In the genomic region with DNA sequence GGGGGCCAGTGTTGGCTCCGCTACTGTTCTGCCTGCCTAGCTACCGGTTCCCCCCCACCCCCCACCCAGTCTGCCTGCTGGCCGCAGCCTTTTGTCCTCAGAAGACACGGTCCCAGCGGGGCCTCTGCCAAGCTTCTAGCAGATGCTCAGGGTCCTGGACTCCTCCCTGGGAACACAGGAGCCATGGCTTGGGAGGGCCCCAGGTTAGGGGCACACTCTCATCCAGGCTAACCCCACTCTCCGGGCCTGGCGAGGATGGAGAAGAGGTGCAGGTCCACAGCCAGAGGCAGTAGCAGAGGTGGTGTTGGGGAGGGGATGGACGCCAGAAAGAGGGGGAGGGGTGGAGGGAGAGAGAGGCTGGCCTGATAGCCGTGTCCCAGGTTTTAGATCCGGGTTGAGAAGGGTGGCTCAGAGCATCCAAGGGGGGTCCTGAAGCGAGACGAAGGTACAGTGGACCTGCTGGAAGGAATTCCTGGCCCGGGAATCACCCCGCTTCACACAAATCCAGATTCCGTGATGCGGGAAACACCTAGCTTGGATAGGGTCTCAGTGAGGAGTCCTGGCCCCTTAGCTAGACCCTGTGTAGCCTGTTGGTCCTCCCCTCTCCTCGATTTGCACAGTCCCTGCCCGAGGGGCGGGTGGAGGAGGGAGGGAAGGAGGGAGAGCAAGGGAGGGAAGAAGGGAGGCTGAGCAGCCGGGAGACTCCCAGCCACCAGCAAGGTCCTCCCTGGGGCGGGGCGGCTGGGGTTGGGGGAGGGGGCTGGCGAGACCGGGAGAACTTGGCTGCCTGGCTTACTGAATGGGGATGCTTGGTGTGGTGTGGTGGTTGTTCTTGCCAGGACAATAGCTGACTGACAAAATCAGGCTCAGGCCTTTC, we compare ENCODE assay signal across 8 mouse cellular contexts. TPM values are rescaled to one million over a fixed set of nuclear protein-coding genes. Genes with fewer than 3 reads are reported as not detected.
A peak's percentile ranks its signal among the peaks of the same experiment; 100 is the strongest.
DNase-seq lines count a peak whose midpoint lies in the region; ATAC-seq and TF ChIP-seq lines count a peak whose summit lies in the region.

A gene (minus strand): TSS at position 308 of the 877 bp plus-strand sequence.

- DNase-seq in adrenal gland, adult 2 months: peak; percentile 39
- DNase-seq in embryo, embryonic 11 days: peak; percentile 79
- DNase-seq in gastrocnemius, postnatal 25 days: peak; percentile 69
- DNase-seq in intestine, embryonic 14.5 days (ENCODE audit: low spot score): peak; percentile 80
- peak; percentile 55 to 59 for DNase-seq in left cerebral cortex, postnatal 14 days (ENCODE audit: low spot score in 2 of 2)
- DNase-seq in midbrain, embryonic 11.5 days (ENCODE audit: low spot score, missing footprints): peak; percentile 95
- DNase-seq in thymus, adult 18-20 months: no peak

- peak; percentile 94 for ATAC-seq in intestine, embryonic 14.5 days (replicated peaks; ENCODE audit: low FRiP score, low TSS enrichment, low read depth)
- peak; percentile 98 for ATAC-seq in midbrain, embryonic 11.5 days (ENCODE audit: low FRiP score)

- no peak for TF ChIP-seq POLR2A in small intestine, adult 2 months (IDR thresholded peaks at IDR 0.05; ENCODE audit: low read depth, low read length)

- 0 out of 2 replicates have a peak, but pooled peaks cover 11% of the 10 kb centered on the region for H3K27me3 ChIP-seq in intestine, embryonic 14.5 days (replicated peaks; ENCODE audit: control insufficient read depth, insufficient read depth, low read length)
- H3K27me3 ChIP-seq in midbrain, embryonic 11.5 days (ENCODE audit: control insufficient read depth, insufficient read depth, low read length): peaks cover 50% of the 10 kb centered on the region
- H3K27me3 ChIP-seq in small intestine, adult 2 months (ENCODE audit: control insufficient read depth, insufficient read depth, low read length): no peaks in the 10 kb centered on the region

- no peaks in the 10 kb centered on the region for H3K9me3 ChIP-seq in intestine, embryonic 14.5 days (ENCODE audit: control insufficient read depth, low read length)
- no peaks in the 10 kb centered on the region for H3K9me3 ChIP-seq in midbrain, embryonic 11.5 days (ENCODE audit: control insufficient read depth, low read length)

- H3K4me3 ChIP-seq in intestine, embryonic 14.5 days (ENCODE audit: low read depth, low read length): peak within 1 kb of the TSS; percentile 48
- H3K4me3 ChIP-seq in midbrain, embryonic 11.5 days (ENCODE audit: low read depth, low read length): peak within 1 kb of the TSS; percentile 58
- peak within 1 kb of the TSS; percentile 53 for H3K4me3 ChIP-seq in small intestine, adult 2 months (ENCODE audit: low read depth, low read length)

- 8% methylated on average over 20 of the region's 24 CpGs for WGBS in intestine, embryonic 14.5 days
- WGBS in midbrain, embryonic 11.5 days: 15% methylated on average over 21 of the region's 24 CpGs
- WGBS in small intestine, adult 2 months: 23% methylated on average over 22 of the region's 24 CpGs

- no peaks in the 10 kb centered on the region for H3K36me3 ChIP-seq in intestine, embryonic 14.5 days (ENCODE audit: control insufficient read depth, insufficient read depth, low read length)
- H3K36me3 ChIP-seq in midbrain, embryonic 11.5 days (ENCODE audit: control insufficient read depth, insufficient read depth, low read length): no peaks in the 10 kb centered on the region
- no peaks in the 10 kb centered on the region for H3K36me3 ChIP-seq in small intestine, adult 2 months (ENCODE audit: control insufficient read depth, insufficient read depth, low read length)

- H3K4me2 ChIP-seq in intestine, embryonic 14.5 days (ENCODE audit: low read length): peak within 1 kb of the TSS; percentile 50
- H3K4me2 ChIP-seq in midbrain, embryonic 11.5 days: peak within 1 kb of the TSS; percentile 53

- intact Hi-C loops in left cerebral cortex, postnatal 14 days (cut with DNase I): no loop called here

- H3K4me1 ChIP-seq in intestine, embryonic 14.5 days (replicated peaks; ENCODE audit: control insufficient read depth, insufficient read depth, low read length): peaks cover 3% of the 10 kb centered on the region; the same call in 1 of the 2 replicates
- H3K4me1 ChIP-seq in midbrain, embryonic 11.5 days (ENCODE audit: control insufficient read depth, insufficient read depth, low read length): peaks cover 2% of the 10 kb centered on the region; the same call in 1 of the 2 replicates
- H3K4me1 ChIP-seq in small intestine, adult 2 months (ENCODE audit: control insufficient read depth, insufficient read depth, insufficient read length, low read length): no peaks in the 10 kb centered on the region

- no peak within 1 kb of the TSS; the same call in 1 of the 2 replicates for H3K27ac ChIP-seq in intestine, embryonic 14.5 days (ENCODE audit: low read depth)
- H3K27ac ChIP-seq in midbrain, embryonic 11.5 days (ENCODE audit: low read depth, low read length): peak within 1 kb of the TSS; percentile 28
- H3K27ac ChIP-seq in small intestine, adult 2 months (ENCODE audit: insufficient read depth, low read depth, low read length): no peak within 1 kb of the TSS

- H3K9ac ChIP-seq in intestine, embryonic 14.5 days (ENCODE audit: low read length): peak within 1 kb of the TSS; percentile 51
- H3K9ac ChIP-seq in midbrain, embryonic 11.5 days (ENCODE audit: low read length): peak within 1 kb of the TSS; percentile 74

- TF ChIP-seq CTCF in small intestine, adult 2 months (IDR thresholded peaks at IDR 0.05; ENCODE audit: extremely low read depth, insufficient read length, insufficient replicate concordance, low read depth, low read length): no peak

RNA-seq across cellular contexts. Expression of the gene that starts here (rescaled TPM):
- 1 to 10 TPM; 1.6 to 1.8 TPM for total RNA-seq in adrenal gland, adult 2 months (2021)
- polyA plus RNA-seq in adrenal gland, adult 2 months (2012; rRNA removed): 1.3 and 3.3 TPM in 2 replicates
- total RNA-seq in gastrocnemius, postnatal 25 days (2021): 1 to 10 TPM in 1 of 2 experiments, under 1 TPM in 1; 0.41 to 1.2 TPM
- 3.9 and 4.2 TPM in 2 replicates for polyA plus RNA-seq in intestine, embryonic 14.5 days (2014; fragmentation: Nextera tagmentation; extraction: Ambion mirVana)
- 10 to 100 TPM; 20.4 to 21.2 TPM for total RNA-seq in left cerebral cortex, postnatal 14 days (2021)
- polyA plus RNA-seq in midbrain, embryonic 11.5 days (2014; fragmentation: Nextera tagmentation; extraction: Ambion mirVana): 5.6 and 6.2 TPM in 2 replicates
- 0.23 and 0.47 TPM in 2 replicates for polyA plus RNA-seq in small intestine, adult 2 months (2012; rRNA removed)

Comparison
In these comparisons a context has a peak if more than half of its experiments do, and no peak if none do; other contexts are left out.
1. RNA of the gene that starts here (total RNA-seq): 20.4 to 21.2 TPM in left cerebral cortex, postnatal 14 days; 1.6 to 1.8 TPM in adrenal gland, adult 2 months and 0.41 to 1.2 TPM in gastrocnemius, postnatal 25 days; every median in the first group is over 4 times any median in the second.
2. DNase-seq: peak in adrenal gland, adult 2 months (single experiment), embryo, embryonic 11 days (single experiment), gastrocnemius, postnatal 25 days (single experiment), intestine, embryonic 14.5 days (single experiment), left cerebral cortex, postnatal 14 days (2 of 2) and midbrain, embryonic 11.5 days (single experiment); none in thymus, adult 18-20 months (0 of 2).
3. Peak in every context shown above with its lines, with median percentiles within 50 percentile points of each other: H3K4me3 ChIP-seq.